Mouse (Mus musculus) MEL (cell line): ENCODE measurements around the gene Psen1. TPM values are rescaled to one million over a fixed set of nuclear protein-coding genes. Genes with fewer than 3 reads are reported as not detected.

Experiments
- DNase-seq: peaks from one replicate; pipeline ENCODE4 v3.0.0; 2011; ENCODE audit warnings: low read depth, low spot score
- H3K27ac ChIP-seq: 2 replicates; pipeline ENCODE4 v1.5.1; 2012; ENCODE audit warnings: low read depth, mild to moderate bottlenecking, control low read depth, low read length, moderate library complexity; ENCODE audit not compliant: control insufficient read depth
- H3K27me3 ChIP-seq, 2 experiments: fragments of 150-350 bp in 1 of 2; sonication (generic) in 1 of 2; 2 replicates each; pipeline ENCODE4 v1.6.1; 2012; ENCODE audit warnings: low read length in 2 of 2, mild to moderate bottlenecking in 2 of 2, improper control_type of control experiment in 1 of 2, moderate library complexity in 1 of 2; ENCODE audit not compliant: insufficient read depth in 2 of 2, control insufficient read depth in 1 of 2
- H3K36me3 ChIP-seq, 2 experiments: 2 replicates each; pipeline ENCODE4 v1.6.1; 2012 to 2014; ENCODE audit warnings: low read length in 2 of 2, improper control_type of control experiment in 1 of 2, inconsistent platforms in 1 of 2, mild to moderate bottlenecking in 1 of 2; ENCODE audit not compliant: insufficient read depth in 2 of 2, control insufficient read depth in 1 of 2
- H3K4me1 ChIP-seq, 2 experiments: fragments of 150-350 bp in 1 of 2; sonication (generic) in 1 of 2; 2 replicates each; pipeline ENCODE4 v1.6.1; 2012; ENCODE audit warnings: low read length in 2 of 2, improper control_type of control experiment in 1 of 2, mild to moderate bottlenecking in 1 of 2; ENCODE audit not compliant: insufficient read depth in 2 of 2, control insufficient read depth in 1 of 2
- H3K4me3 ChIP-seq, 2 experiments: fragments of 150-350 bp in 1 of 2; sonication (generic) in 1 of 2; 2 replicates each; pipeline ENCODE4 v1.5.1; 2012; ENCODE audit warnings: low read depth in 2 of 2, low read length in 2 of 2, mild to moderate bottlenecking in 2 of 2, moderate library complexity in 2 of 2, control low read depth in 1 of 2, improper control_type of control experiment in 1 of 2; ENCODE audit not compliant: control insufficient read depth in 1 of 2, insufficient read depth in 1 of 2
- H3K79me2 ChIP-seq: 2 replicates; pipeline ENCODE4 v1.6.1; 2012; ENCODE audit warnings: mild to moderate bottlenecking, low read length, moderate library complexity; ENCODE audit not compliant: control insufficient read depth, poor library complexity, insufficient read depth
- H3K9ac ChIP-seq: 2 replicates; pipeline ENCODE4 v1.6.1; 2012; ENCODE audit warnings: low read depth, mild to moderate bottlenecking, control low read depth, low read length, moderate library complexity; ENCODE audit not compliant: control insufficient read depth, poor library complexity, severe bottlenecking
- H3K9me3 ChIP-seq: fragments of 150-350 bp; sonication (generic); replicated peaks from 2 replicates; pipeline ENCODE4 v1.6.1; 2012; ENCODE audit warnings: mild to moderate bottlenecking, low read length, improper control_type of control experiment, moderate library complexity; ENCODE audit not compliant: insufficient read depth
- BHLHE40 ChIP-seq: IDR thresholded peaks from 2 replicates; pipeline ENCODE4 v1.6.1; 2012; ENCODE audit warnings: low read depth, mild to moderate bottlenecking, inconsistent platforms, low read length, improper control_type of control experiment, borderline replicate concordance
- CTCF ChIP-seq, 3 experiments: IDR thresholded peaks in 2 of 3; conservative IDR thresholded peaks in 1 of 3; 2 replicates each; pipeline ENCODE4 v1.5.1; 2011 to 2012; ENCODE audit warnings: low read length in 3 of 3, low read depth in 2 of 3, mild to moderate bottlenecking in 2 of 3, improper control_type of control experiment in 1 of 3, inconsistent platforms in 1 of 3, mixed read lengths in 1 of 3, moderate library complexity in 1 of 3; ENCODE audit not compliant: control insufficient read depth in 1 of 3, insufficient read depth in 1 of 3, poor library complexity in 1 of 3, severe bottlenecking in 1 of 3
- ELF1 ChIP-seq: IDR thresholded peaks from 2 replicates; pipeline ENCODE4 v1.6.1; 2014; ENCODE audit warnings: low read depth, mild to moderate bottlenecking, inconsistent platforms, low read length, improper control_type of control experiment, moderate library complexity
- ETS1 ChIP-seq: IDR thresholded peaks from 2 replicates; pipeline ENCODE4 v1.6.1; 2012; ENCODE audit warnings: low read depth, mild to moderate bottlenecking, inconsistent platforms, low read length, improper control_type of control experiment, moderate library complexity
- GABPA ChIP-seq: IDR thresholded peaks from 2 replicates; pipeline ENCODE4 v1.6.1; 2012; ENCODE audit warnings: low read depth, mild to moderate bottlenecking, inconsistent platforms, low read length, improper control_type of control experiment, moderate library complexity
- GATA1 ChIP-seq: IDR thresholded peaks from 2 replicates; pipeline ENCODE4 v1.6.1; 2011; ENCODE audit warnings: low read depth, low read length, improper control_type of control experiment
- HCFC1 ChIP-seq: IDR thresholded peaks from 2 replicates; pipeline ENCODE4 v1.6.1; 2012; ENCODE audit warnings: low read depth, mild to moderate bottlenecking, inconsistent platforms, low read length, improper control_type of control experiment, moderate library complexity
- KAT2A ChIP-seq: conservative IDR thresholded peaks from 2 replicates; pipeline ENCODE4 v1.6.1; 2012; ENCODE audit warnings: low read depth, low read length, improper control_type of control experiment, inconsistent platforms
- MAFK ChIP-seq: IDR thresholded peaks from 2 replicates; pipeline ENCODE4 v1.6.1; 2011; ENCODE audit warnings: low read depth, mild to moderate bottlenecking, low read length, improper control_type of control experiment, borderline replicate concordance
- MAZ ChIP-seq: IDR thresholded peaks from 2 replicates; pipeline ENCODE4 v1.6.1; 2012; ENCODE audit warnings: low read depth, mild to moderate bottlenecking, inconsistent platforms, low read length, improper control_type of control experiment
- MEF2A ChIP-seq: IDR thresholded peaks from 2 replicates; pipeline ENCODE4 v1.6.1; 2014; ENCODE audit warnings: low read depth, mild to moderate bottlenecking, inconsistent platforms, low read length, improper control_type of control experiment; ENCODE audit not compliant: poor library complexity, insufficient replicate concordance, severe bottlenecking; ENCODE audit errors: extremely low read depth
- MXI1 ChIP-seq: IDR thresholded peaks from 2 replicates; pipeline ENCODE4 v1.6.1; 2011; ENCODE audit warnings: mild to moderate bottlenecking, low read depth, low read length, improper control_type of control experiment
- MYC ChIP-seq: IDR thresholded peaks from 2 replicates; pipeline ENCODE4 v1.6.1; 2011; ENCODE audit warnings: low read depth, mild to moderate bottlenecking, low read length, improper control_type of control experiment, moderate library complexity
- NRF1 ChIP-seq: IDR thresholded peaks from 2 replicates; pipeline ENCODE4 v1.6.1; 2014; ENCODE audit warnings: low read depth, mild to moderate bottlenecking, inconsistent platforms, low read length, improper control_type of control experiment, moderate library complexity; ENCODE audit not compliant: poor library complexity, insufficient read depth, severe bottlenecking
- POLR2A ChIP-seq, 2 experiments: IDR thresholded peaks; 2 replicates each; pipeline ENCODE4 v1.6.1; 2011 to 2012; ENCODE audit warnings: low read length in 2 of 2, mild to moderate bottlenecking in 2 of 2, control low read depth in 1 of 2, improper control_type of control experiment in 1 of 2, low read depth in 1 of 2, moderate library complexity in 1 of 2; ENCODE audit not compliant: control insufficient read depth in 1 of 2, insufficient read depth in 1 of 2, poor library complexity in 1 of 2
- POLR2AphosphoS2 ChIP-seq: IDR thresholded peaks from 2 replicates; pipeline ENCODE4 v1.6.1; 2011; ENCODE audit warnings: low read length, improper control_type of control experiment
- POLR2AphosphoS5 ChIP-seq: IDR thresholded peaks from 2 replicates; pipeline ENCODE4 v1.6.1; 2012; ENCODE audit warnings: low read depth, borderline replicate concordance, mild to moderate bottlenecking, inconsistent platforms, low read length, moderate library complexity, mixed read lengths
- RAD21 ChIP-seq: IDR thresholded peaks from 2 replicates; pipeline ENCODE4 v1.6.1; 2011; ENCODE audit warnings: mild to moderate bottlenecking, low read depth, low read length, improper control_type of control experiment
- SIN3A ChIP-seq: IDR thresholded peaks from 2 replicates; pipeline ENCODE4 v1.6.1; 2012; ENCODE audit warnings: low read length, improper control_type of control experiment, inconsistent platforms
- SMC3 ChIP-seq: IDR thresholded peaks from 2 replicates; pipeline ENCODE4 v1.6.1; 2011; ENCODE audit warnings: low read depth, low read length, improper control_type of control experiment
- TBP ChIP-seq: IDR thresholded peaks from 2 replicates; pipeline ENCODE4 v1.8.0; 2011; ENCODE audit warnings: low read depth, low read length, improper control_type of control experiment
- TCF12 ChIP-seq: IDR thresholded peaks from 2 replicates; pipeline ENCODE4 v1.6.1; 2014; ENCODE audit warnings: low read depth, mild to moderate bottlenecking, inconsistent platforms, low read length, improper control_type of control experiment, moderate library complexity
- UBTF ChIP-seq: IDR thresholded peaks from 2 replicates; pipeline ENCODE4 v1.6.1; 2012; ENCODE audit warnings: low read depth, mild to moderate bottlenecking, inconsistent platforms, low read length, improper control_type of control experiment, moderate library complexity, borderline replicate concordance; ENCODE audit not compliant: insufficient read depth
- USF1 ChIP-seq: IDR thresholded peaks from 2 replicates; pipeline ENCODE4 v1.6.1; 2014; ENCODE audit warnings: low read depth, mild to moderate bottlenecking, inconsistent platforms, low read length, improper control_type of control experiment, moderate library complexity
- ZC3H11A ChIP-seq: IDR thresholded peaks from 2 replicates; pipeline ENCODE4 v1.6.1; 2012; ENCODE audit warnings: low read depth, mild to moderate bottlenecking, inconsistent platforms, low read length, improper control_type of control experiment
- ZNF384 ChIP-seq: IDR thresholded peaks from 2 replicates; pipeline ENCODE4 v1.6.1; 2012; ENCODE audit warnings: low read depth, mild to moderate bottlenecking, inconsistent platforms, low read length, improper control_type of control experiment
- polyA plus RNA-seq, 2 experiments: library from polyadenylated mRNA; stranded (reverse) in 1 of 2; unstranded in 1 of 2; fragments of >175 nt in 1 of 2; fragments of >200 nt in 1 of 2; gene quantifications; 2 replicates each; pipeline versions ENCODE4 v1.2.1 to v1.2.4; 2012; ENCODE audit warnings: low replicate concordance in 2 of 2, low read depth in 1 of 2; ENCODE audit not compliant: insufficient read length in 2 of 2, insufficient read depth in 1 of 2, missing spikeins in 1 of 2
- total RNA-seq: library from RNA; depleted of rRNA; stranded (reverse); fragments of 300-350 nt; gene quantifications from 2 replicates; pipeline ENCODE4 v1.2.3, GENCODE M21; 2012

Gene Psen1
- total and polyA plus RNA-seq, 3 experiments = 45.4 to 63.5 TPM; not detected in 1

DNA sequence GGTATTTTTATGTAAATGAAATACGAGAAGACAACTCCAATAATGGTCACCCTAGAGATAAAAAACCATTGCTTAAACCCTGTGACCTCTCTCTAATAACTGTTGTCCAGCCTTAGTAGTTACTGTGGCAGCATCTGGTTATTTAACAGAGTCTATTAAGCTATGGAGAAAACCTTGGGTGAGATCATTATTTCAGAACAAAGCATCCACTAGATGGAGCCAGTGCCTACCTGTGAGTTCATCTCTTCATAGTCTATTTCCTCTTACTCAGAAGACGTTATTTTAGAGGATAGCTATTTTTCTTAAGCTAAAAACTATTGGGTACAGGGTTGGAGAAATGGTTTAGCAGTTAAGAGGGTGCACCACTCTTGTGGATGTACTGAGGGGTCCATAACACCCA lies 25.8 kb downstream of the Psen1 start:
- H3K79me2 ChIP-seq = no peaks in the 10 kb centered on the region
- peak; percentile 75 for DNase-seq
- TF ChIP-seq MAFK (no peak), ZC3H11A (peak; percentile 48), BHLHE40 (no peak), POLR2AphosphoS5 (no peak), POLR2AphosphoS2 (no peak), KAT2A (no peak), NRF1 (no peak), MEF2A (no peak), CTCF (IDR thresholded peaks at IDR 0.05 in 2 of 3, conservative IDR thresholded peaks at IDR 0.05 in 1 of 3; ENCODE audit: control insufficient read depth in 1 of 3, insufficient read depth in 1 of 3, low read depth in 2 of 3, low read length in 3 of 3, poor library complexity in 1 of 3, severe bottlenecking in 1 of 3) (peak in 2 of 3 experiments; percentile 54 to 86; a peak in 4 of 6 replicates), MXI1 (no peak), POLR2A (IDR thresholded peaks at IDR 0.05; ENCODE audit: control insufficient read depth in 1 of 2, insufficient read depth in 1 of 2, low read depth in 1 of 2, low read length in 2 of 2, poor library complexity in 1 of 2) (no peak), UBTF (no peak), ELF1 (no peak), RAD21 (peak; percentile 82), TCF12 (no peak), MYC (no peak), ZNF384 (no peak), USF1 (no peak), SMC3 (peak; percentile 86)

DNA sequence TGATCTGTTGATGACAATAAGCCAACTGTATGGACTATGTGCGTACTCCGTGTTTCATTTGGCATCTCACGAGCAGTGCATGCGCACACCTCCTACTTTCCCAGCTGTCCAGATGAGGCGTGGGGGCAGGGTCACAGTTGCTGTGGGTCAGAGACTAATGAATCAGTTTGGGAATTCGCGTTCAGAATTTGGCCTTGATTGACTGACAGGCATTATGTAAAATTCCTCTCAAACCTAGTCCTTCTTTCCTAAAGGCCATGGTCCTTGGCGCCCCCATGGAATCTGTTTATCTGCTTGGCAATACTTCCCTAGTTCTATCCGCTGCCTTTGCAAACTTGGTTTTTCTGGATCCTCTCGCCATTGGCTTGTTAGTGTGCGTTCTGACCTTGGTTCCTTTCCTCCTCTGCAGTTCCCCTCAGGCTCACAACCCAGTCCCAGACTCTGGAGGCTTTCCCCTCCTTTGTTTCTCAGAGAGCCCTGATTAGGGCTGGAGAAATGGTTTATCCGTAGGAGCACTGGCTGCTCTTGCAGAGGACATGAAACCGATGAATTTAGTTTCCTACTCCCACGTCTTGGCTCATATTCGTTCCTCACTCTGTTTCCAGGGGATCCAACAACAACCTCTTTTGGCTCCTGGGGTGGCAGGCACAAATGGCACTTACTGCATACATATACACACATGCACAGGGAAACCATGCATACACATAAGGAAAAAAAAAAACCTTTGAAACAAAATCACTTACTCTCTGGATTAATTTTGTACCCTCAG lies 28.6 kb downstream of the Psen1 start:
- H3K9me3 ChIP-seq = no peaks in the 10 kb centered on the region
- TF ChIP-seq MEF2A (no peak), SIN3A (no peak), GABPA (no peak), HCFC1 (no peak), USF1 (no peak), MYC (no peak), POLR2AphosphoS2 (no peak), ZNF384 (no peak), ZC3H11A (no peak), BHLHE40 (no peak), GATA1 (no peak), MAZ (no peak), ETS1 (no peak), UBTF (no peak), MAFK (no peak), TBP (no peak)
- no peak overlapping the region for H3K27ac ChIP-seq
- DNase-seq = no peak
- peaks cover 0 to 27% of the 10 kb centered on the region in 2 experiments; a peak in 2 of 4 replicates for H3K36me3 ChIP-seq
- no peaks in the 10 kb centered on the region for H3K4me1 ChIP-seq
- H3K9ac ChIP-seq = no peak overlapping the region
- no peaks in the 10 kb centered on the region for H3K27me3 ChIP-seq
- H3K79me2 ChIP-seq = no peaks in the 10 kb centered on the region
- H3K4me3 ChIP-seq = no peak overlapping the region

More for the DNA sequence above, 25.8 kb downstream of the Psen1 start:
- H3K27me3 ChIP-seq = no peaks in the 10 kb centered on the region
- no peak overlapping the region for H3K9ac ChIP-seq
- no peaks in the 10 kb centered on the region for H3K9me3 ChIP-seq
- no peak overlapping the region for H3K27ac ChIP-seq
- no peak overlapping the region for H3K4me3 ChIP-seq
- no peaks in the 10 kb centered on the region for H3K4me1 ChIP-seq
- H3K36me3 ChIP-seq = peaks cover 0 to 19% of the 10 kb centered on the region in 2 experiments; a peak in 2 of 4 replicates
